Mouse (Mus musculus) erythroblast, adult 5-6 weeks (primary cell): ENCODE measurements around the gene Them7. TPM values are rescaled to one million over a fixed set of nuclear protein-coding genes. Genes with fewer than 3 reads are reported as not detected.

Source experiments
- ATAC-seq: replicated peaks from 2 replicates; pipeline ENCODE4 v1.8.0; 2016; ENCODE audit warnings: moderate number of reproducible peaks, mild to moderate bottlenecking, moderate TSS enrichment, inconsistent platforms; ENCODE audit not compliant: poor library complexity, low FRiP score, severe bottlenecking
- total RNA-seq, 2 experiments: library from RNA; stranded (forward) in 1 of 2; stranded (reverse) in 1 of 2; fragments of 150-400 nt in 1 of 2; fragments of 200-764, 138-1000 nt in 1 of 2; gene quantifications; 2 replicates each; pipeline versions ENCODE4 v1.2.3 to v1.2.4; 2015 to 2017; ENCODE audit warnings: low replicate concordance in 2 of 2

The Them7 gene
- total RNA-seq (2015; ENCODE audit: low replicate concordance) (2.9 TPM in 1 of 2 replicates, not detected in the other), total RNA-seq (2017; ENCODE audit: low replicate concordance) (not detected in 2 replicates)

- ATAC-seq = 0 out of 2 replicates have a peak, but pooled peaks have one; percentile 51
Measured at GRCm38 (mm10) chr2:105224134-105224986, at the start of gene Them7. Gene Them7 (plus strand): TSS chr2:105224320.

GRCm38 (mm10) chr2:105178871-105179270 is 45.2 kb upstream of the Them7 start:
- no peak for ATAC-seq

DNA sequence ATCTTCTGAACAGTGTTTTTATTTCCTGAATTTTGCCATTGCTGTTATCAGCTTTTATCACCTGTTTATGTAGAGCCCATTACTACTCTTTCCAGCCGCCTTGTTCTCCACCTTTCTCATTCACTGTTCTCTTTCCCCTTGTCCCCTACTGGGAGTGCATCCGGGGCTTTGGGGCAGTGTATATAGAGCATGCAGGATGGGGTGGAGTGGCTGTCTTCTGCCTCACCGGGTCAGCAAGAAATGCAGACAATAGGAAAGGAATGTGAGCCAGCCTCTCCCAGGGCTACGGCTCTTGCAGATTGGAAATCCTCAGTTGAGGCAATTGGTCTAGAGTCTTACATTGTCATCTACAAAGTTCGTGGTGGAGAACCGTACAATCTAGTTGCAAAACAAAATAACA is 41.6 kb upstream of the Them7 start:
- no peak for ATAC-seq

- no peak for ATAC-seq
Measured at GRCm38 (mm10) chr2:105185140-105185539, 39.0 kb upstream of the Them7 start.

- ATAC-seq = no peak
Measured at GRCm38 (mm10) chr2:105185768-105186529, 38.2 kb upstream of the Them7 start.

GRCm38 (mm10) chr2:105186591-105186990 is 37.5 kb upstream of the Them7 start:
- no peak for ATAC-seq

DNA sequence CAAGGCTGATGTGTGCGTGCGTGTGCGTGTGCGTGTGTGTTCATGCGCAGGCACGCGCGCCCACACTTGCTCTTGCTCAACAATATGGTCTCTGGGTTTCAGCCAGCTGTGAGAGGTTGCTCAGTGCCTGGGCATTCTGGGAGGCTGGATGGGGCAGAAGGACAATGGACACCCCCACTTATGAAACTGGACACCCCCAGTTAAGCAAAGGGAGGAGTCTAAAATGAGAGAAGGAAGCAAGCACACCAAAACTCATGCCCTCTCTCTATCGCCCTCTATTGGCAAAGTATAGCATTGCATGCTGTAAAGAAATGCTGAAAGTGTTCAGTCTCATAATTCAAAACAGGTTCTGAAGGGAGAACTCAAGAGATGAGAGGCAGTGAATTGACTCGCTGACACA is 35.9 kb upstream of the Them7 start:
- peak; percentile 46 for ATAC-seq

DNA sequence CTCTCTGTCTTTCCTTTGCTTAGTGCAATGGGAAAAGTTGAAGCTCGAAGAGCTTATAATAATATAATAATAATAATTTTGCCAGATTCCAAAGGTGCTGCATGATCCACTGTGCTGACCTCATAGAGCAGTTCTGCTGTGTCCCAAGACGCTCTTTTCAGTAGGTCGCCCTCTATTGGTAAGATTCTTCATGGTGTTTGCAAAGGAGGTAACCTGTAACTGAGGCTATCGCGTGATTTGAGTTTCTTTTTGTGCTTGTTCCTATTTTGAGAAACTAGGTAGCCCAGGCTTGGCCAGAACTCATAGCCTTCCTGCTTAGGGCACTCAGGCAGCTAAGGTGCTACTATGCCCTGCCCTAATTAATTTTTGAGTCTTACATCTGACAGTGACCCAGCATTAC is 34.8 kb upstream of the Them7 start:
- no peak for ATAC-seq

DNA sequence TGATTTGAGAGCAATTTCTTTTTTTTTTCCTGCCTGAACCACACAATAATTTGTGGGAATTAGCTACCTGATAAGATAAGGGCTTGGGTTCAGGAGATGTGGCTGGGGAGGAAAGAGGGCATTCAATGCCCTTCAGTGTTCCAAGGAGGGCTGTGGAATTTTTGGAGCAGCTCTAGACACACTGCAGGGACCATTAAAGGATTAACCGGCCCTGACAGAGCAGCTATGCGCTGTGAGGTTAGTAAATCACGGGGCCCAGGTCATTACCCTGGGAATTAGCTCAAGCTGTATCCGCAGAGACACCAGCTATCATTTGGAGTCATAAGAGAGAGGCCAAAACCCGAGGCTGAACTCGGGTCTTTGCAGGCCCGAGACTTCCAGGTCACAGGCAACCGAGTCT is 24.0 kb upstream of the Them7 start:
- ATAC-seq = no peak

- ATAC-seq = no peak
Measured at GRCm38 (mm10) chr2:105206563-105207174, 17.5 kb upstream of the Them7 start.

GRCm38 (mm10) chr2:105212839-105213238 is 11.3 kb upstream of the Them7 start:
- ATAC-seq = no peak

DNA sequence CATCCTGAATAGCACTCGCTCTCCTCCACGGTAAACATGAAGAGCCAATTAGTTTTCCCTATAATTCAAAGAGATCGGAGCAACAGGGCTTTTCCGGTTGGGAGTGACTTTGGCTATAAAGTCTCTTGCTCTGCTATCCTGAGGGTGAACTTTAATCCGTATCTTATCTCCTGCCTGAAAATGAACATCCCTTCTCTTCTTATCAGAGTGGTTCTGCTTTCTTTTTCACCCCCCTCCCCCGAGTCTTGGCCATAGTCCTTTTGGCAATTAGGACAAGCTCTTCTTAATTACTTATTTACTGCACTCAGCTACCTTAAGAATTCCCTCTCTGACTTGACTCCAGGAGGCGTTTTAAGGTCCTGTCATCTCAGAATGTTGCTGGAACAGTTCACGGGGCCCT is 8.2 kb upstream of the Them7 start:
- ATAC-seq = no peak

- ATAC-seq = no peak
Measured at GRCm38 (mm10) chr2:105219229-105219628, 4.9 kb upstream of the Them7 start.

GRCm38 (mm10) chr2:105219664-105220063 is 4.5 kb upstream of the Them7 start:
- no peak for ATAC-seq

DNA sequence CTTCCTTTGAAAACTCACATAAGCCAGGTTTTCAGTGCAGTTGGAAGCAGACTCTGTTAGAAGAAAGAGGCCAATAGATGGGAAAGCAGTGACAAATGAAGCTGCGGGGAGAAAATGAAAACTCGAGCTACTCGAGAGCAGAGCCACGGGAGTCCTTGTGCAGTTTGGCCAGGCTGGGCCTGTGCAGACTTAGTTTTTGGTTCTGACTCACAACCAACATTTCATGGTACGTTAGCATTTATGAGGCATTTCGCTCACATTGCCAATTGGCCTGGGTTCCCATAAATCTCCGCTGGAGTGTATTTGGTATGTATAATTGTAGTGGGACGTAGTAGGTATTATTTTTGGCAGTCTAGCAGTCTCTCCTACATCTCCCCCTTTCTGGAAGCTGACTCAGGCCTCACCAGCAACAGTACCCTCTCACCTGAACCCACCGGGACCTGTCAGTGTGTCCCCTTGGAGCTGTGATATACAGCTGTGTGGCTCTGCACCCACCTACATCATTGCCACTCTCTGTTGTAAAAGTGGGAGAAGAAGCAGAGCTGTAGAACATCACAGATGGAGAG is 3.3 kb upstream of the Them7 start:
- no peak for ATAC-seq

DNA sequence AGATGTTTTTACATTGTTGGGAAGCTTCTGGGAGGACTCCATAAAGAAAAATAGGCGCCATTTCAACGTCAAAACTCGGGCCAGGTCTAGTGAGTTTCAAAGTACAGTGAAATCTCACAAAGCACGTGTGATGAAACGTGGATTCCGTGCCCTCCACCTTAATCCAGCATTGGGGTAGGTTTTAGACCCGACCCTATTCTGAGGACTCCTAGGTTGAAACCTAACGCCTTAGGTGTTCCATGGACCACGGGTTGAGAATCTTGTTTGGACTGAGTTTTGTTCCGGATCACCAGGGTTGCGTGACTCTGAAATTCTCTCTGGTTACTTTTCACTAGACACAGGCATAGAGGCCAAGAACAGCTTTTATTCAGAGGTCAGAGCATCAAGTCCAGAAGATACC is 514 bp upstream of the Them7 start:
- no peak for ATAC-seq

DNA sequence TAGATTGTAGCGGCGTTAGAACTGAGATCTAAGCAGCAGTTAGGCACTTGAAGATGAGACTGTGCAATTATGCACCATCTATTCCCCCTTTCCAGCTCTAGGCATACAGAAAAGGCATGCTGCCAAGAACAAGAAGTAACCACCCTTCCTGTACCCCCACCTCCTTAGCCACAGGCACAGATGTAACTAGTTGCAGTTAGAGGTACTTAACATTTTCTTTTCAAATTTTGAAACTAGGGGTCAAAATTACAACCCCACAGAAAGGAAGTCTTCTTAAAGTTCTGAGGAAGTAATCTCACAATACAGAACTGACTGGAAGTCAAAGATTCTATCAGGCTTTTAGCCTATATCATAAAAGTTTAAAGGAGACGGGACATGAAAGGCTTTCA is 861 bp downstream of the Them7 start:
- ATAC-seq = no peak

GRCm38 (mm10) chr2:105226297-105226958 is 2.3 kb downstream of the Them7 start:
- ATAC-seq = no peak

DNA sequence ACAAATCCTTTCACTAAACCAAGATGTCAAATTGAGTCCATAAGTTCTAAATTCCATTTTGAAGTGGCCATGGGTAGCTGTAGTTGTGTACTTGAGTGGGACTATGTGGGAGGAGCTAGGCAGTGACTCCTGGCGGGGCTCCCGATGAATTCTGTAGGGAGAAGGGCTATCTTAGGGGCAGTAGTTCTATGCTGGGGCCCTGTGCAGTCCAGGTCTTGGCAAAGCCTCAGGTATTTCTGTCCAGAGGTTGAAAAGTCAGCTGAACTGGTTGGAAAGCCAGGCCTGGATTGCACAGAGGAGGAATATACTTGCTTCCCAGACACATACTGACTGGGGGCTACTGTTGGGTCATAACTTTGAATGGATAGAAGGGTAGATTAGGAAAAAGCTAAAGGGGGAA is 4.3 kb downstream of the Them7 start:
- no peak for ATAC-seq

DNA sequence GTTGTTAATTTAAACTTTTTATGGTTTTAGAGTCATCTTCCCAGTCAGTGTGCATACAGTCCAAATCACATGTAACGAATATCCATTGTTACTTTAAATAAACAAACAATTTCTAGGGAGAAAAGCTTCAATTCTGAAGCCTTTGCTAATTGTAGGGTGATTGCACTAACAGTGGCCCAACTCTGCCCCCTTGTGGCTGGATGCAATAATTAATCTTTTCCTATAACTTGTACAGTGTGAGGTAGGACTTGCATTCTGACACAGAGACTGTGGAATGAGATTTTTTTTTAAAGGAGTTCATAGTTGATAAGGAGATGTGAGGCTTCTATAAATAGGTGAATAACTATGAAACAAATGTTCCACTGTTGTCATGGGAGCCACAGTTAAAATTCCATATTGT is 6.2 kb downstream of the Them7 start:
- peak; percentile 57; the same call in 1 of the 2 replicates for ATAC-seq
